Mouse (Mus musculus): ENCODE data around the gene Cxcl13.
"Not testable (repeated sequence)": the region's sequence is repeated elsewhere in the genome, so short reads cannot be mapped to it uniquely, and the experiment has no call there.

Cxcl13 gene

DNA sequence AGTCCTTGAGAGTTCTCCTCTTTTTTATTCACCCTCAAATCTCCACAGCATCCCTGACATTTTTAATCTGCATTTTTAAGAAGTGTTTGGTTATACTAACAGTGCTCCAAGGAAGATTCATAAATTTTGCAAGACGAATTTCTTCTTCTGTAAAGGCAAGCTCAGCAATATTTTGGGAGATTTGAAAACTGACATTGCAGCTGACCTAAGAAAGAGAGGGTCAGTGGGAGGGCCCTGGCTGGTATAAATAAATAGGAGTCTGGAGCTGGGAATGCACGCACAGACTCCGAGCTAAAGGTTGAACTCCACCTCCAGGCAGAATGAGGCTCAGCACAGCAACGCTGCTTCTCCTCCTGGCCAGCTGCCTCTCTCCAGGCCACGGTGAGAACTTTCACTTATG lies at the start of gene Cxcl13:
Cxcl13 (plus strand) TSS at position 301 of the 400 bp plus-strand sequence.
- no peak for DNase-seq (ENCODE audit: low spot score)

DNA sequence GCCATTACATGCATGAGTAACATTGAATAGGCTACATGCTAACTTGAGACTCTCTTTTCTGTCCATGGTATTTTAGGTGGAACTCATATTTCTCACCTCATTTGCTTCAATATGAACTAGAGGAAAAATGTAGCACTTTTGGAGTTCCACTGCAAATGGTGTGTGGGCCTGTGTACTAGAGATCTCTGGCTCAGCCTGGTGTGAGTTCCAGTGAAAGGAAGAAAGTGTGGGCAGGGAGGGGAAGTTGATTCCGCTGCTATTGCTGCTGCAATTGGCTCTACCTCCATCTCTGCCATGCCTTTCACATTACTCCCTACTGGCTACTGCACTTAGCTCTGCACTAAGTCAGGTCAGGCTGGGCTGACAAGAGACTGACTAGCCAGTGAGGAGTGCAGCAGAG lies 45.7 kb upstream of the Cxcl13 start:
- DNase-seq (ENCODE audit: low spot score): no peak

DNA sequence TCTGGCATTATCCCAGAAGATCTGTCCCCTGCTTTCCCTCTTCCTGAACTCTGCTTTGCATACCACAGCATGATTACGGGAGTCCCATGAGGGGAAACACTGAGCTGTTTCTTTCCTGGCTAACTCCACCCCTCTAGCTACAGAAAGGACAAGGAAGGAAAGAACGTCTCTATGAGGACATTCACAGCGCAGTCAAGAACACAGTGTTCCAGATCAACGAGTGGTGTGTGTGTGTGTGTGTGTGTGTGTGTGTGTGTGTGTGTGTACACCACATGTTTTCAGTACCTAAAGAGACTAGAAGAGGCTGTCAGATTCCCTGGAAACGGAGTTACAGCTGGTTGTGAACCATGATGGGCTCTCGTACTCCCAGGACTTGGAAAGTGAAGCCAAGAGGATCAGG lies 38.3 kb upstream of the Cxcl13 start:
- no peak for DNase-seq (ENCODE audit: low spot score)

DNA sequence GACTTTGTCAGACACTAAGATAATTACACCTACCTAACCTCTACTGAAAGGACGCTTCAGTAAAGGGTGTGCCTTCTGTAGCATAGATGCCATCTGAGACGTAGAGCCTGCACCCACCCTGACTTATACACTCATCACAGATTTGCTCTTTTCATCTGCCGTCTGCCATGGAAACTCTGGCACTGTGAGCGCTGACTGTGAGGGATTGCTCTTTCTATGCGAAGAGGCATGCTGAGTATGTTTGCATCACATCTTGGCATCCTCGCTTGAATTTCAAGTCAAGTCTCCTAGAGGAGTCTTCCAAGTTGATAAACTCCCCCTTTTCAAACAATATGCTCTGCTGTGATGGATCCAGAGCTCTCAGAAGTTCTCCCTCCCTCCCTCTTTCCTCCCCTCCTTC lies 32.7 kb upstream of the Cxcl13 start:
- DNase-seq (ENCODE audit: low spot score): no peak

DNA sequence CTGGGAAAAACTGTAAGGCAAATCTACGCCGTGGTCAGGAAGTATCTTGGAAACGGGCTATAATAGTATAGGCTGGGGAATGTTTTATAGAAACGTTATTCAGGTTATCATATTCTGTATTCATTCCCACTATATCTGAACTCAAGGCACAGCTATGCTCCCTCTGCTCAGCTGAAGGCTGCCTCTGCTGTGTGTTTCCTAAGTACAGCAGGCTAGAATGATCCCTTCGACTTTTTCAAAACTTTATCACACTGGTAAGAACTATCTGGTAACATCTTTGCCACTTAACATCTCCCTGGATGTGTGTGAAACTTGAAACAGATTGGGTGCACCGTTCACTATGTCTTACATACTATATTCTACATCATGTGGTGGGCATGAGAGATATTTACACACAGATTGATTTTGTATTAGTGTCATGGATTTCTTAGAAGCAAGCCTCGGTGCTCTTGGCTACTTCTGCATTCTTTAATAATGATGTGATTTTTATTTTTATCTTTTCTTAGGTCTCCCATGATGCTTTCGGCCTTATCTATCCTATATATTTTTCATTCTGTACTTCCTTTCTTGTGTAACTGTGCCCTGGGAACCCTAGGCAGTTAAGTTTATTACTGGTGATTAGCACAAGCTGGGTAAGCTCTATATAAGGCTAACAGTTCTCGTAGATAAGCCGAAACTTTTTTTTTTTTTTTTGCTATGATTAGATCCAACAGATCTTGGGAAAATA lies 31.4 kb upstream of the Cxcl13 start:
- DNase-seq (ENCODE audit: low spot score): no peak

DNA sequence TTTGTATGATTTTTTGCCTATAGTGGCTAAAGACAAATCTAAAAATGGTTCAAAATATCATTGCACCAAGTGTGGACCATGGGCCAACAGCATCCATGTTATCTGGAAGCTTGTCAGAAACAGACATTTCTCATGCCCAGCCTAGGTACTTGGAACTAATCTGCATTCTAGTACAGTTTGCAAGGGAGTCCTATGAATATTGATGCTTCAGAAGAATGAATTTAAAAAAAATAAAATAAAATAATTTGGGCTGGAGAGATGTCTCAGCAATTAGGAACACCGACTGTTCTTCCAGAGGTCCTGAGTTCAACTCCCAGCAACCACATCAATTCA lies 30.9 kb upstream of the Cxcl13 start:
- DNase-seq (ENCODE audit: low spot score): no peak

DNA sequence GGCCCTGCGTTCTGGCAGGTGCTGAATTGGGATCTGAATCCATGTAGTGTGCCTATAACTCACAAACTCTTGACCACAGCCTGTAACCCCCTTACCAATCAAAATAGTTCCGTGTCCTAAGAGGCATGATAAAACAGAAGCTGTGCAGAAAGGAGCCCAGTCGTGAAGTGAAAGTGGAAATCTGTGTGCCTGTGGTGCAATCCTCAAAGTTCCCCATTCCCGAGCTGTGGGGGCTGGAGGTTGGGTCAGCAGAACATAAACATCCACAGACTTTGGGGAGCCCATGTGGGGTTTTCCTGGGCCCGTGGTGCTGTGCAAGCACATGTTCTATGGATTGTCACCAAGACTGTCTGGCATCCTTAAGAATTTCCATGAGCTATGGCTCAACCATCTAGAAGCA lies 21.7 kb upstream of the Cxcl13 start:
- DNase-seq (ENCODE audit: low spot score): no peak

DNA sequence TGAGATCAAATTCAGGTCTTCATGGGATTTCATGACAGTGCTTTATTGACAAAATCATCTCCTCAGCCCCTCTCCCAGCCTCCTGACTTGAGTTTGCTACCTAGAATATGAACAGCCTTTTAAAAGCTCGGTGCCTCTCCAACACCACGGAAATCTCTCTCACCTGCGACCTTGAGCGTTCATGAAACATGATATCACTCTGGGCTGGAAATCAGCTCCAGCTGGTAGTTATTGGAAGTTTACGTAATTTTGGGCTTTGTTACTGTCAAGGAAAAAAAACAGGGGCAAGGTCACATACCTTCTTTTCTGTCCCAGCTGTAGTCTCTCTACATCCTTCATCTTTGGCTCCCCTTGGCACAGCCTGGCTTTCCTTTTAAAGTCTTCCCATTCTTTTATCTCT lies 20.7 kb upstream of the Cxcl13 start:
- DNase-seq (ENCODE audit: low spot score): no peak

DNA sequence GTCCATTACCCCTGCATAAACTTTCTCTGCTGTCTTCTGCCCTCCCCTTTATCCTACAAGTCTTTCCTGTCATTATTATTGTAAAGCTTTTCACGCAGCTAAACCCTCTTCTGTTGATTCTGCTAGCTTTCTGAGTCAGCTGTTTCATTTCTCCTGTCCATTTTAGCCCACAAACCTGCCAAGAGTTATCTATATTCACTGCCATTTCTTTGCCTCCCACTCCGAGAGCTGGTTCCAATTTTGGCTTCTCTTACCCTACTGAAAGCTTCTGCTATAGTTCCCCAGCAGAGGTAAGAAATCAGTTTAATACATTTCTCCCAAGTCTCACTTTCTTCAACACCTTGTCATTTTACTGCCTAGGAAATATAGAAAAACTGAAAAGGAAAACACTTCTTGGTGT lies 19.6 kb upstream of the Cxcl13 start:
- DNase-seq (ENCODE audit: low spot score): no peak

DNA sequence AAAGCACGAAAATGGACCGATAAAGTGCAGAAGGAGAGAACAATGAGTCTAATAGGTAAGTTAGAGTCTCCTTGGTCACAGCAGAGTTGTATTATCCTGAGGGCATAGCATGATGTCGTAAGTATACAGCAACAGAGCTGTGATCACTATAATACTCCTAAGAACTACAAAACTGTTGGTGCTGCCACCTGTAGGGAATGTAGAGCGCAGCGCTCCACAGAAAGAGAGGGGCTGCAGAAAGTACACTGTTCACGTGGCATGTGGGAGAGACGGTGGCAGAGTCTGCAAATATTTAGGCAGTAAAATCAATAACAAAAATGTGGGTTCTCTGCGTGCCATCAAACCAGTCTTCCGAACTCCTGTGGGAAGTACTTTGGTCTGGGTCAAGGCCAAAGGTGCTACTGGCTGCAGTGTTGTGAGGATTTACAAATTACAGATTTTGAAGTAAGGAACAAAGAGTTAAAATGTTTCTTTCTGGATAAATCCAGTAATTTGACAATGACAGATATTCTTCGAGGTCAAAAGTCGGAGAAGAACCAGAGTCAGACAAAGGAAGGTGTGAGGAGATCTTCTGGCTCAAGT lies 18.6 kb upstream of the Cxcl13 start:
- no peak for DNase-seq (ENCODE audit: low spot score)

DNA sequence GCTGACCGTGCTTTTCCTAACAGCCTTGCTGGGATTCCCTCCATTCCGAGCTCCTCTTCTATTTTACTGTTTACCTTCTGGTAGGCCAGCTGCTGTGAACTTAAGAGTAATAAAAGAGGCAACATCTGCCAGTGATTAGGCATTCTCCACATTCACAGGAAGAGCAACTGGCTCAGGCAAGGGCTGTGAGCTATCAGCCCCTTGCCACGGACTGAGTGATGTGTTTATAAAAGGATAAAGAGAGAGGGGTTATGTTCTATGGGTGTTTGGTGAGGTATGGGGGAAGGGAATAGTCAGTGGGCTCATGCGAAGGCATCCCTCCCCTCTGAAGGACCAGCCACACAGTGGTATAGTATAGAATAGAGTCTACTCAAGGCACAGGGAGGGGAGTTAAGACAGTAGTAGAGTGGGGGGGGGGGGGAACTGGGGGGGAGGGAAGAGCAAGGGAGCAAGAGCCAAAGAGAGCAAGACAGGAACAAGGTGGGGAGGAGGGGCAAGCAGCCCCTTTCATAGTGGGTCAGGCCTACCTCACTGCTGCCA lies 16.0 kb upstream of the Cxcl13 start:
- no peak for DNase-seq (ENCODE audit: low spot score)

DNA sequence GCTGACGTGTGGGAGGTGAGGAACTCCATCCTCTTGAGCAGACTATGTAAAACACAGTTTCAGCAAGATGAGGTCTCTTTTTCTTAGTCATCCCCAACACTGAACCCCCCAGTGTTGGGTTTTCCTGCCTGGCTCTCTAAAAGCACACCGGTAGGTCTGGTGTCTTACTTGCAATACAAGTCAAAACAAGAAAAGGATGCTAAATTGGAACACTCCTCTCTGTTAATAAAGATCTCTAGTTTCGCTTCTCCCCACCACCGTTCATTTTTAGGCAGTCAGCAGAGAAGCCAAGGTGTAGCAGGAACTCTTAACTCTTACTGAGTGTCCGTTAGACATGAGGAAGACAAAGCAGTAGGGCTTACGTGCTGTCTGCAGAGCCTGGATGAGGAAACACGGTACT lies 15.2 kb upstream of the Cxcl13 start:
- no peak for DNase-seq (ENCODE audit: low spot score)

DNA sequence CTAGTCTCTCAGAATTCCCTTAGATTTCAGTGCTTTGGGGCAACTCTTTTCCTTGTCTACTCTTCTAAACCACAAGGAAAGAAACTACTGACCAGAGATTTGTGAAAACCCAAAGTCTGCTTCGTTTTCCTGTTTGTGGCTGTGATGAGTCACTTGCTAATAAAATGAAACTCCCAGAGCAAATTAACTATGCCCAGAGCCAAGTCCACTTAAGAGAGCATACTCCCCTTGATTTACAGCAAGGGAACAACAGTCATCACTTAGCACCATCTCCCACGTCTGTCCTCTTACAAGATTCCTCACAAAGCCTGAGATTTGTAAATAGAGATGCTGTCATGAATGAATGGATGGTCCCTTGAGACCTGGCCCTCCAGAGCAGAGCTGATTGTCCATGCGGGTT lies 11.6 kb upstream of the Cxcl13 start:
- DNase-seq (ENCODE audit: low spot score): no peak

DNA sequence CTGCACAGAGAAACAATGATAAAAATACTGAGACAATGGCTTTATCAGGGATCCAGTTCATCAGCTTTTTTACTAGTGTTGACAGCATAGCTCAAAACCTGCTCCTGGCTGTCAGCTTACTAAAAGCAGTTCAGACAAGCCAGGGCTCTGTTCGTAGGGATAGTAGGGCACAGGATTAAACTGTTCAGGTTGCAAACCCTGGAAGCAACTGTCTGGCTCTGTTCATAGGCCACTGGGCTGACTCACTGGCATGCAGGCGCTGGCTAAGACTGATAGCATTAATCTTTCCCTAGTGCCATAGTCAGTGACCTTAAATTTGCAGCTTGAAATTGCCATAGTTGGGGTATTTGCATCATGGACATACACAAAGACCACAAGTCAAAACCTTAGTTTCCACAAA lies 10.4 kb upstream of the Cxcl13 start:
- no peak for DNase-seq (ENCODE audit: low spot score)

DNA sequence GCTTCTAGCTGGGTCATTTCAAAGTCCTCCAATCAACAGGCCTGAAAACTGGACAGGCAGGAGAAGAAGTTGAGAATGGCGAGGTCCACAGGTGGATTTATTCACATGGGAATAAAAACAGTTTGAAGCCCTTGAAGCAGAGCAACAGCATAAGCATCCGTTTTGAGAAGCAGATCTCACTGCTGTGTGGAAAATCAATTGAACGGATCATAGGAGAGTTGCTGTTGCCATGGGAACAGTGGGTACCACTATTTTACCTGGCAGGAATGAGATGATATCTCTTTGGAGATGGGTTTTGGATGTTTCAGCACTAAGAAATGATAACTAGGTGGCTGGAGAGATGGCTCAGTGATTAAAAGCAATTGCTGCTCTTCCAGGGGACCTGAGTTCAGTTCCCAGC lies 8.1 kb upstream of the Cxcl13 start:
- DNase-seq (ENCODE audit: low spot score): no peak

DNA sequence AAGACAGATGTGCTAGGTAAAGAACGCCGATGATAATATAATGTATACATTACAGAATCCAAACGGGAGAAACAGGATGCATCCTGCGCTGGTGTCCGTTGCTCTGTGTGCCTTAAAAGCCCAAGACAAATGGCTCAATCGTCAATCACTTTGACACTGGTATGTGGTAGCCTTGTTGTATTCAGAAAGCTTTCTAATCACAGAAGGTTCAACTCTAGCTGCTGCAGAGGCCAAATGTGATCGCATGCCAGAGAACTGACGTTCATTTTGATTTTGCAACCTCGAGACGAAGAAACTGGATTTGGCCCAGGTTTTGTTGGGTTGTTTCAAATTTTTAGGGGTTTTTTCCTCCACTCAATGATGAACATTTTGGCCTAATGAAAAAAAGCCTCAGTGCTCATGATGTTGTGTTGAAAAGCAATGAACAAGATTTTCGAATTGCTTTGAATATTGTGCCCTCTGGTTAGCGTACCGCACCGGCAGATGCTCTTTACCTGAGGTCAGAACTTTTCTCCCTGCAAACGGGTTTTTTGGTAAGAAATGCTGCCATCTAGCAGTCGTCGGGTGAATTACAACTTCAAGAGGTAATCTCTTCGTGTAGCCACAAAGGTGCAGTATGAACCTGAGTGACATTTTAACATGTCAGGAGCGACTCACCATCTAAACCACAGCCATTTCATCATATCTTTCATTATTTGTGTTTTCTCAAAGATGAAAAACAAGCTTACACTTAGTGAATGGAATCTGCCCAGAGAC lies 6.6 kb upstream of the Cxcl13 start:
- DNase-seq (ENCODE audit: low spot score): peak; percentile 35

DNA sequence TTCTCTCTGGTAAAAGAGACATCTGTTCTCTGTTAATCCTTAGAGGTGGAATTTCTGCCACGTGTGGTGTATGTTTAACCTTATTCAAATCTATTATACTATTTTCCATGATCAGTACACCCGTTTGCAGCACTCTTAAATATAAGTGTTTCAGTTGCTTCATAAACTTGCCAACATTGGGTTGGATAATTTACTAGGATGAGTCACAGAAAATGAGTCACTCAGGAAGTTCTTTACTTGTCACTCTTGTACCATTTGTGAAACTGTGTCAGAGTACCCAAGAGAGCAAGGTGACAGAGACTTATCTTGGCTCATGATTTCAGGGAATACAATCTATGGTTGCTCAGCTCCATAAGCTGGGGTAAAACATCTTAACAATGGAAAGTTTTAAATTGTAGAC lies 8.2 kb downstream of the Cxcl13 start:
- DNase-seq (ENCODE audit: low spot score): no peak

DNA sequence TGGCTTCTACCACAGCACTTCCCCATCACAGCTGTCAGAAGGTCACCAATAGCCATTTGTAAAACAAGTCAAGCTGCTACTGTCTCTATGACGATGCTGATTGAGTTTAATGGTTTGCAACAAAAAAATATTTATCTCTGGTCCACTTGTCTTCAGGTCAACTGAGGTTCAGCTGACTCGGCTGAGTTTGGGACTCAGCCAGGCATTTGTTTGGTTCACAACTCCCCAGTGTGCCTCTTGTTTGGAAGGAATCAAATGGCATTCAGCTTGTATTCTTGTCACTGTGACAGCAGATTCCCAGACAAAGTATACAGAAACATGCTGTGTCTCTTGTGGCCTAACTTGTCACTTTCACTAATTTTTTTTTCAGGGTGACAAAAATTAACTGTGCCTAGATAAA lies 9.9 kb downstream of the Cxcl13 start:
- no peak for DNase-seq (ENCODE audit: low spot score)

DNA sequence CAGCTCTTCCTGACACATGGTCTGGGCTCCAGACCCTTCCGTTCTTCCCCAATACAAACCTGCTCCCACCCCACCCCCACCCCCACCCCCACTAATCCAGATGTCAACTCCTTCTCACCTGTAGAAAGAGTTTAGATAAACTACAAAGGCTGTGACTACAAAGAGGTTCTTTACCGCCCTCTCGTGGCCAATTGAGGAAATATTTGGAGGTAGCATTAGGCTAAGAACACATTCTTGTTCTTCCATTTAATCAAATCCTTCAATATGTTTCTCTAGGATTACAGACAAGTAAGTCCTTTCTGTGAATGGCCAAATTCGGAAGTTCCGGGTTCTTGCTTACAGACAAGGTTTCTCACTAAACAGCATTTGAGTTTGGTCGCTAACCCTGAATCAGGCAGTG lies 14.1 kb downstream of the Cxcl13 start:
- DNase-seq (ENCODE audit: low spot score): peak; percentile 10

DNA sequence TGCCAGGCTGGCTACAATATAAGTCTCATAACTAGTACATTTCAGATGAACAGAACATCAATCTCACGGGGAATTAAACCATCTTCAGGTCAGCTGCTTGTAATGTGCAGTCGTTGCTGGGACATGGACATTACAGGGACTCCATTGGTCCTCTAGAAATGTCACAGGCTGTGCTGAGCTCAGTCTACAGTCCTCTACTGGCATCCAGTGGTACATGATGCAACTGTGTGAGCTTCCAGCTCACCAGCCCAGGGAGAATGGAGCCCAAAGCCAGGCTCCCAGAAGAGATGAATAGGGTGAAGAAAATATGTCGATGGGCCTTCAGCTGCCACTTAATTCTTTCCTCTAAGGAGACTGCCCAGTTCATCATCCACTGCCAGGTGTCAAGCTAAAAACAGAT lies 15.5 kb downstream of the Cxcl13 start:
- no peak for DNase-seq (ENCODE audit: low spot score)

DNA sequence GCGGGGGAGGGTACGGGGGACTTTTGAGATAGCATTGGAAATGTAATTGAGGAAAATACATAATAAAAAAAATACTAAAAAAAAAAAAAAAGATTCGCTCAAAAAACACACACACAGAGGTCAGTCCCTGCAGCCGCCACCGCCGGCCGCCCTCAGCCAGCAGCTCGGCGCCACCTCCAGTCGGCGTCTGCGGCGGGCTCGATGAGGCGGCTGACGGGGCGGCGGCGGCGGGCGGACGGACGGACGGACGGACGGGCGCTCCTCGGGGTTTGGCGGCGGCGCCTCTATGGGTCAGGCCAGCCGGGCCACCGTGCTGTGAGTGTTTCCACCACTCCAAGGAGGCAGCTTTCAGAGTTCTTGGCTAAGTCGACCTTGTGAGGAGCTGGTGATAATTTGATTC lies 17.1 kb downstream of the Cxcl13 start:
- not testable (repeated sequence) for DNase-seq (ENCODE audit: low spot score)

DNA sequence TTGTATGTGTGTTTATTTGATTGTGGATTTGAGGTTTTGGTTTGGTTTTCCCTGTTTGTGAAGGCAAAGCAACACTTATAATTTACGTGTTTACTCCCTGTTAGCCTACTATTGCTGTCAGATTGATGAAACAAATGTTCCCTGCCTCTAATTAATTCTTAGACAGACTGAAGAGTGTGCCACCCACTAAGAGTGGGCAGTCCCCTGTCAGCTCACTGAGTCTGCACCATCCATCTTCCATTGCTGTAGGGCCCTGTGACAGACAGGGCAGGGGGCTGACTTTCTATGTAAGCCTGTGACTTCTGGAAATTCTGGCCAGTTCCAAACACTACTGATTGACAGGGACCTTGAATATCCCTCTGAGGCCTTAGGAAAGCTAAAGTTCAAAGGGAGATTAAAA lies 19.5 kb downstream of the Cxcl13 start:
- DNase-seq (ENCODE audit: low spot score): no peak

DNA sequence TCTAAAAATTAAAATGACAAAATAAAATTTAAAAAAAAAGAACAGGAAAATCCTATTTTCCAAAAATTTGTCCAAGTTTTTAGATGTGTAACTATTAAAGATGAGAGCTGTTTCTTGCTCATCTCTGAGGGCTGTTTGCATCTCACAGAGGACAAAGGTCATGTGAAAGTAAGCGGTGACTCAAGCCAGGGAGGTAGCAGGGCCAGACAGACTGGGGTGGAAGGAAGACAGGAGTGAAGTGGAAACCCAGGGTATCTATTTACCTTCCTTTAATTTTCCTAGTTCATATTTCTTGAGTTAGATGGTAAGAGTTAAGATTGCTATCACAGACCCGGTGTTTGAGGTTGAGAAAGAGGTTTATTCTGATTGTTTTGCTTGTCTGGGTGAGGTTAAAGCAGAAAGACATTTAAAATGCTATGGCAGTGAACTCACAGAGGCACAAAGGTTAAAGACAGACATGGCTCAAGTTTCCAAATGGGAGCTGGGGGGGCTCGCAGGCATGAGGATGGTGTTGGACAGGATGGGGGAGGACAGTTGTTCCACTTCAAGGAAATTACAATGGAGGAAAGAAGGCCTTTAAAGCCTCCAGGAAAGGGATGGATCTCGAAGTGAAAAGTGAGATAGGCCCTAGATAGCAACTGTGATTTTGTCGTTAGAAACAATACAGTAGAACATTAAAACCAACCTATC lies 27.2 kb downstream of the Cxcl13 start:
- DNase-seq (ENCODE audit: low spot score): no peak

All from testis, postnatal 14 days (tissue).